Mouse (Mus musculus) kidney, embryonic 14.5 days (tissue): ENCODE measurements around the gene Wipi2. TPM values are rescaled to one million over a fixed set of nuclear protein-coding genes. Genes with fewer than 3 reads are reported as not detected.
A peak's percentile ranks its signal among the peaks of the same experiment; 100 is the strongest.

Experiments
- ATAC-seq: fragments of 200-750 bp; cut with Nextera tagmentation; 2 replicates; pipeline ENCODE4 v1.8.0; 2017; ENCODE audit warnings: moderate number of reproducible peaks, mild to moderate bottlenecking, moderate TSS enrichment, moderate library complexity; ENCODE audit not compliant: low FRiP score, low TSS enrichment
- H3K27ac ChIP-seq: fragments of 300-500 bp; sonication (generic); 2 replicates; pipeline ENCODE4 v1.5.1; 2014; ENCODE audit warnings: low read depth, mild to moderate bottlenecking, low read length, moderate library complexity, mixed read lengths
- H3K27me3 ChIP-seq: fragments of 300-500 bp; sonication (generic); 2 replicates; pipeline ENCODE4 v1.6.1; 2014; ENCODE audit warnings: mild to moderate bottlenecking, low read length; ENCODE audit not compliant: control insufficient read depth, insufficient read depth
- H3K36me3 ChIP-seq: fragments of 300-500 bp; sonication (generic); 2 replicates; pipeline ENCODE4 v1.6.1; 2014; ENCODE audit warnings: low read length, mixed read lengths; ENCODE audit not compliant: control insufficient read depth, insufficient read depth
- H3K4me1 ChIP-seq: fragments of 300-500 bp; sonication (generic); 2 replicates; pipeline ENCODE4 v1.6.1; 2014; ENCODE audit warnings: low read length, mixed read lengths; ENCODE audit not compliant: control insufficient read depth, insufficient read depth
- H3K4me2 ChIP-seq: fragments of 300-500 bp; sonication (generic); replicated peaks from 2 replicates; pipeline ENCODE4 v1.6.1; 2014; ENCODE audit warnings: low read depth, mild to moderate bottlenecking, low read length
- H3K4me3 ChIP-seq: fragments of 300-500 bp; sonication (generic); 2 replicates; pipeline ENCODE4 v1.5.1; 2014; ENCODE audit warnings: mild to moderate bottlenecking, low read length
- H3K9ac ChIP-seq: fragments of 300-500 bp; sonication (generic); 2 replicates; pipeline ENCODE4 v1.6.1; 2014; ENCODE audit warnings: low read depth, mild to moderate bottlenecking, low read length, moderate library complexity
- H3K9me3 ChIP-seq: fragments of 300-500 bp; sonication (generic); 2 replicates; pipeline ENCODE4 v1.6.1; 2016; ENCODE audit warnings: low read length; ENCODE audit not compliant: control insufficient read depth
- WGBS: fragments of 180-500 bp; shearing (Covaris S2); extraction: QIAGEN DNeasy Blood & Tissue Kit; methylation state at CpG from one replicate; pipeline ENCODE4 v1.1.7; 2014; 5-methylcytosine and 5-hydroxymethylcytosine counted together
- polyA plus RNA-seq: library from polyadenylated mRNA; unstranded; fragments of >200 nt; fragmentation: Nextera tagmentation; extraction: Ambion mirVana; gene quantifications from 2 replicates; pipeline ENCODE4 v1.2.1, GENCODE M21; 2014

The Wipi2 gene
- polyA plus RNA-seq, 1 experiment from 2014 or later, result 59.2 TPM

DNA sequence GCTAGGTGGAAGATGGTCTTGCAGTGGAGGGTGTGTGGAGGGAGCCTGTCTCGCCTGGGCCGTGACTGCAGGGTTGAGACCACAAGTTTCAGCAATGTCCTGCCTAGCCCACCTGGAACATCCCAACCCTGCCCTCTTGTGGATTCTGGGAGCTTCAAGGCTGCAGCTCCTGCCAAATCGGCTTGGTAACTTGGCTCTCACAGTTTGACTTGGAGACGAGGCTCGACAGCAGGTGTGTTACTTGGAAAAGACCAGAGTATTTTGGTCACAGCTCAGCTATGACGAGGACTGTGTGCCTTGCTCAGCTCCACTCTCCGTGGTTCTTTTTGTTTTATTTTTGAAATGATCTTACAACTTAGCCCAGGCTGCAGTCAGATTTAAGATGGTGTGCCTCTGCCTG lies 42.2 kb downstream of the Wipi2 start:
- WGBS, result 85% methylated on average over 7 of the region's 7 CpGs
- ATAC-seq, result no peak
- Histone ChIP-seq H3K4me1 (no peaks in the 10 kb centered on the region), H3K9me3 (no peaks in the 10 kb centered on the region), H3K27ac (no peak overlapping the region), H3K9ac (no peak overlapping the region), H3K4me2 (no peak overlapping the region), H3K4me3 (no peak overlapping the region), H3K36me3 (peaks cover 45% of the 10 kb centered on the region), H3K27me3 (no peaks in the 10 kb centered on the region)

DNA sequence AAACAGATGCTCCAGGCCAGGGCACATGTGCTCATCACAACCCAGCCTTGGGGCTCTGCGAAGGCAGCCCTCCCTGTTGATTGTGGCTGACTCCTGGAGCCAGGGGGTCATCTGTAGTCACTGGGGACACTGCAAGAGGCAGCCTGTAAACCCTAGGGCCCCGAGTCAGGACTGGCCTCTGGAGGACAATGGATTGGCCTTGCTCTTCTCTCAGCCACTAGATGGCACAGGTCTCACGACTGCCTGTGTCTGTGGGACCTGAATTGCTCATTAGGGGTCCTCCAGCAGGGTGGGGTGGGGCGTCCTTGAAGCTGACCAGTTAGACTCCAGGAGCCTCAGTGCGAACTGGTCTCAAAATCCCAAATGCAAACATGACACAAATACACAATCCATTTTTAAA lies 45.6 kb downstream of the Wipi2 start:
- Histone ChIP-seq H3K4me3 (no peak overlapping the region), H3K27me3 (no peaks in the 10 kb centered on the region), H3K27ac (no peak overlapping the region), H3K36me3 (peaks cover 18% of the 10 kb centered on the region; the same call in 1 of the 2 replicates), H3K9me3 (no peaks in the 10 kb centered on the region), H3K4me2 (no peak overlapping the region), H3K9ac (no peak overlapping the region), H3K4me1 (no peaks in the 10 kb centered on the region)
- ATAC-seq, result peak; percentile 55; the same call in 1 of the 2 replicates
- 29% methylated on average over 5 of the region's 5 CpGs for WGBS

DNA sequence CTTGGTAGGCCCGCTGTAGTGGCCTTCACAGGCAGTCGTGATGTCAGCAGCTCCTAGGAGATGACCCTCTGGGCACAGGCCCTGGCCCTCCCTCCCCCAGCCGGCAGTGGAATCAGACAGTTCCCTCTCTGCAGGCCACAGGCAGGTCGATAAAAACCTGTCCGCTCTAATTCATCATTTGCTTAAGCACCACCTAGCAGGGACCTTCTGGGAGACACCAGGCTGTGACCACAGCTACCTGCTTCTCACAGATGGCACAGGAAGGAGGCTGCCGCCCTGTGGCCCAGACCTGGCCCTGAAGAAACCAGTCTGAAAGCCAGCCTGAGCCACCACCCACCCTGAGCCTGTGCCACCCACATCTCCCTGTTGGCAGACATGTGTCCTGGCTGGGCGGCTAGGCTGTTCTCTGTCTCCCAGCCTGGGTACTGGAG lies 50.7 kb downstream of the Wipi2 start:
- H3K4me3 ChIP-seq, result no peak overlapping the region
- WGBS, result 61% methylated on average over 7 of the region's 7 CpGs
- no peak for ATAC-seq

DNA sequence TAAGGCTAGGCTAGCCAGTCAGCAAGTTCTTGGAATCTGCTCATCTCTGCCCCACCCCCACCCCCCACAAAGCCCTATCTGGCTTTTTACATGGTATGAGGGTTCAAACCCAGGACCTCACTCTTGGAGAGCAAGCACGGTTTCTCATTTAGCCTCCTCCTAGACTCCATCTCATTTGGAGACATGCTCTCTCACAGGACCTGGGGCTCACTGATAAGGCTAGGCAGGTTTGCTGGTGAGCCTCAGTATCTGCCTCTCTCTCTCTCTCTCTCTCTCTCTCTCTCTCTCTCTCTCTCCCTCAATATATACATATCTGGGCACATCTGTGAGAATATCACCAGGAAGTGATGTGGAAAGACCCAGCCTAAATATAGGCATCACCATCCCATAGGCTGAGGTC lies 51.6 kb downstream of the Wipi2 start:
- H3K27ac ChIP-seq, result no peak overlapping the region
- H3K27me3 ChIP-seq, result no peaks in the 10 kb centered on the region
- WGBS, result 90% methylated on average over 1 of the region's 1 CpGs
- H3K4me1 ChIP-seq, result no peaks in the 10 kb centered on the region
- H3K4me3 ChIP-seq, result no peak overlapping the region
- no peak overlapping the region for H3K4me2 ChIP-seq
- no peak overlapping the region for H3K9ac ChIP-seq
- no peaks in the 10 kb centered on the region for H3K9me3 ChIP-seq
- H3K36me3 ChIP-seq, result no peaks in the 10 kb centered on the region
- no peak for ATAC-seq

More for the DNA sequence above, 50.7 kb downstream of the Wipi2 start:
- H3K4me1 ChIP-seq, result no peaks in the 10 kb centered on the region
- no peak overlapping the region; the same call in 1 of the 2 replicates for H3K9ac ChIP-seq
- no peaks in the 10 kb centered on the region for H3K9me3 ChIP-seq
- no peak overlapping the region for H3K4me2 ChIP-seq
- H3K27me3 ChIP-seq, result no peaks in the 10 kb centered on the region
- no peaks in the 10 kb centered on the region for H3K36me3 ChIP-seq
- no peak overlapping the region for H3K27ac ChIP-seq

DNA sequence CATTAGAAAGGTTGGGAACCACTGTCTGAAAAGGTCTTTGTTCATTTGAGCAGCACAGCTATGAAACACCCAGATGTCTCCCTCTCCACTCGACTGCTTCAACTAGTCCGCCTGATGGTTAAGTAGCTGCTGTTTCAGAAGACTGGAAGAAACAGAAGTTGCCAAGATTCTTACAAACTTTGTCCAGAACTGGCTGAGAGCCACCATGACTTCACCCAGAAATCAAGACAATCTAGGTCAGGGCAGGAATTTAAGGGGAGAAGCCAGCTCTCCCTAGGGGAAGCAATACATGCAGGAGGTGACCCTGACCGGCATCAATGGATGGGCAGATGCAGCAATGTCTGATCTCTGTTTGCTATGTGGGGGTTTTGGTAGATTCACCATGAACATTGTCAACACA lies 54.4 kb downstream of the Wipi2 start:
- Histone ChIP-seq H3K4me3 (no peak overlapping the region), H3K27me3 (no peaks in the 10 kb centered on the region), H3K4me1 (no peaks in the 10 kb centered on the region), H3K27ac (no peak overlapping the region), H3K9ac (no peak overlapping the region), H3K36me3 (no peaks in the 10 kb centered on the region), H3K9me3 (no peaks in the 10 kb centered on the region), H3K4me2 (no peak overlapping the region)
- WGBS, result 89% methylated on average over 3 of the region's 3 CpGs
- no peak for ATAC-seq

DNA sequence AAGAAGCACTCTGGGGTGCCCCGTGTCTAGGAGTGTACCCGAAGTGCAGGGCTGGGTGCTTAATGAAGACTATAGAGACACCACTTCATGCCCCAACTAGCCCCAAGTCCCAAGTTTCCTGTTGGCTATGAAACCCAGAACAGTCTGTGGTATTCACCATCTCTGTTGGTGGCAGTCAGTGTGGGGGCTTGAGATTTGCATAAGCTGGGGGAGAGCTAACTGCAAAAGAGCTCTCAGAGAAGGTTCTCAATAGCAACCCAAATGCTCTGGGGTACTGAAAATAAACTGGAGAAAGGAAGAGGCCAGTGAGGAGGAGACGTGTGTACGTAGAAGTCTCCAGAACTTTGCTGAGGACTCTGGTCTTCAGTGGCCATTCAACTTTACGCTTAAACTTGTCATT lies 55.0 kb downstream of the Wipi2 start:
- no peak overlapping the region for H3K27ac ChIP-seq
- H3K4me1 ChIP-seq, result no peaks in the 10 kb centered on the region
- H3K27me3 ChIP-seq, result no peaks in the 10 kb centered on the region
- ATAC-seq, result no peak
- no peak overlapping the region for H3K4me3 ChIP-seq
- WGBS, result 92% methylated on average over 5 of the region's 5 CpGs
- no peaks in the 10 kb centered on the region for H3K9me3 ChIP-seq
- no peak overlapping the region for H3K9ac ChIP-seq
- H3K36me3 ChIP-seq, result no peaks in the 10 kb centered on the region
- no peak overlapping the region for H3K4me2 ChIP-seq

DNA sequence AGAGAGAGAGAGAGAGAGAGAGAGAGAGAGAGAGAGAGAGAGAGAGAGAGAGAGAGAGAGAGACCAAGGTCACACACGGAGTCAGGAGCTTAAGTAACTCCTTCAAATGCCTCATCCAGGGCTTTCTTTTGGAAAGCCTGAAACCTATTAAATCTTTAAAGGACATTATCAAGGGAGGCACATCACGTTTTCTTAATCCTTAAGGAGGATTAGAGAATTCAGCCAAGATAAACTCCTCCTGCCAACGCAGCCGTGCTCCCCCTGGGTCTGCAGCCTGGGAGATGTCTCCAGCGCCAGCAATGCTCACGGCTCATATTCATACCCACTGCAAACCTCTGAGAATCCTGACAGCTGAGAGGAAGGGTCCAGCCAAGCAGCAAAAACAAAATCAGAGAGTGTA lies 61.4 kb downstream of the Wipi2 start:
- no peak overlapping the region for H3K27ac ChIP-seq
- H3K4me2 ChIP-seq, result no peak overlapping the region
- H3K27me3 ChIP-seq, result no peaks in the 10 kb centered on the region
- no peaks in the 10 kb centered on the region for H3K36me3 ChIP-seq
- WGBS, result 54% methylated on average over 6 of the region's 6 CpGs
- H3K4me3 ChIP-seq, result no peak overlapping the region
- H3K4me1 ChIP-seq, result no peaks in the 10 kb centered on the region
- no peaks in the 10 kb centered on the region for H3K9me3 ChIP-seq
- no peak overlapping the region for H3K9ac ChIP-seq
- no peak for ATAC-seq

DNA sequence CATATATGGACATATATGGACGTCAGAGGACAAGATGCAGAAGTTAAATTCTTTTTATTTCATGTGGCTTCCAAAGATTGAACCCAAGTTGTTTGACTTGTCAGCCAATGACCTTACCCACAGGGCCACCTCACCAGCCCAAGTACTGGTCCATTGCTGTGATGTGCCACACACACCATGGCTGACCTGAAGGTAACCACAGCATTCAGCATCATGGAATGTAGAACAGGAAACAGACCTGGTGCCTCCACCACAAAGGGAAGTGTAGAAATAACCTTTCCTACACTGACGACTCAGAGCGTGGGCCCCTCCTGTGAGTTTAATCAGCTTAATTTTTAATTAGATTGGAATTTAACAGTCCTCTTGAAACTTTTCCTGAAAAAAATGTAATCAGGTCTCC lies 62.8 kb downstream of the Wipi2 start:
- no peak overlapping the region for H3K9ac ChIP-seq
- no peaks in the 10 kb centered on the region for H3K36me3 ChIP-seq
- no peak overlapping the region for H3K4me2 ChIP-seq
- H3K27ac ChIP-seq, result no peak overlapping the region
- no peaks in the 10 kb centered on the region for H3K27me3 ChIP-seq
- H3K4me3 ChIP-seq, result no peak overlapping the region
- H3K9me3 ChIP-seq, result no peaks in the 10 kb centered on the region
- no peaks in the 10 kb centered on the region for H3K4me1 ChIP-seq
- WGBS, result 85% methylated on average over 3 of the region's 3 CpGs
- no peak for ATAC-seq

DNA sequence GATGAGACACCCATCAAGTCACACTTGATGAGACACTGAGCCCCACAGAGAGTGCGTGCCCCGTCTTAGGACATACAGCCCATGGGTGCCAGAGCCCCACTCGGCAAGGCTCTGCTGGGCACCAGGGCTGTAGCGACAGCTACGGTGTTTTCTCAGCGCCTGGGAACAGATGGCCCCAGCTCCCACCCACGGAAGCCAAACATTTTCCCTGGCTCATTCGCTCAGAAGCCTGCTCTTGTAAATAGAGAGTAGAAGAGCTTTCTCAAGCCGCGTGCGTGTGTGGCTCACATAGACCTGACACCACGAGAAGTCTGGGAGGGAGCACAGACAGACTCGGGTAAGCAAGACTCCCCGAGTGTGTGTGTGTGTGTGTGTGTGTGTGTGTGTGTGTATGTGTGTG lies 64.8 kb downstream of the Wipi2 start, which contains the start of gene Slc29a4:
Gene Slc29a4, plus strand, starts transcription at position 265 of the 400 bp plus-strand sequence.
- no peaks in the 10 kb centered on the region for H3K27me3 ChIP-seq
- no peaks in the 10 kb centered on the region for H3K4me1 ChIP-seq
- H3K36me3 ChIP-seq, result no peaks in the 10 kb centered on the region
- 34% methylated on average over 14 of the region's 14 CpGs for WGBS
- no peak for ATAC-seq
- H3K27ac ChIP-seq, result no peak within 1 kb of the TSS
- no peak within 1 kb of the TSS for H3K4me3 ChIP-seq
- H3K9ac ChIP-seq, result no peak within 1 kb of the TSS
- H3K9me3 ChIP-seq, result no peaks in the 10 kb centered on the region
- no peak within 1 kb of the TSS for H3K4me2 ChIP-seq
